Mouse (Mus musculus): ENCODE measurements around the gene Abca3. TPM values are rescaled to one million over a fixed set of nuclear protein-coding genes. Genes with fewer than 3 reads are reported as not detected.

Gene Abca3
- polyA plus RNA-seq, 1 experiment from 2014 or later: 11.9 TPM

GRCm38 (mm10) chr17:24388711-24389110 is 37.0 kb downstream of the Abca3 start:
- no peak for ATAC-seq (ENCODE audit: insufficient read depth, low FRiP score, low read depth)
- Histone ChIP-seq H3K27ac (no peak overlapping the region), H3K4me1 (no peaks in the 10 kb centered on the region; the same call in 1 of the 2 replicates), H3K9me3 (no peaks in the 10 kb centered on the region), H3K4me2 (no peak overlapping the region), H3K36me3 (0 out of 2 replicates have a peak, but pooled peaks cover 9% of the 10 kb centered on the region), H3K4me3 (replicated peaks) (no peak overlapping the region), H3K9ac (no peak overlapping the region), H3K27me3 (replicated peaks) (no peaks in the 10 kb centered on the region)
- 76% methylated on average over 5 of the region's 5 CpGs for WGBS

DNA sequence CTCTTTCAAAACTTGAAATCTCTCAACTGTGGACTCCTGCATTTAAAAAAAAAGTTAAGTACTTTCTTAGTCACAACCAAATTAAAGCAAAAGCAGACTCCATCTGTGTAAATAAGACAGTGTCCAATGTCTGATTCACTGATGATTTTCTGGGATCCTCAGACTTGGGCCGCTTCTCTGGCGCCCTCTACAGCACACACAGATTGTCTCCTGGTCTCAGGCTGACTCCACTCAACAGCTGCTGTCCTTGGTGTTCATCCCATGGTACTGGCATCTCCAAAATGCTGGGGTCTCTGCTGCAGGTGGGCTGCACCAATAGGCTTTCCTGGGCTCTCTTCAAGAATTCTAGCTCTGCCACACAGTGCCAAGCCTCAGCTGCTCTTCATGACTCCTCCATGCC is 38.1 kb downstream of the Abca3 start:
- Histone ChIP-seq H3K9me3 (no peaks in the 10 kb centered on the region), H3K9ac (no peak overlapping the region), H3K4me2 (no peak overlapping the region), H3K4me3 (replicated peaks) (no peak overlapping the region), H3K27me3 (replicated peaks) (no peaks in the 10 kb centered on the region), H3K36me3 (0 out of 2 replicates have a peak, but pooled peaks cover 9% of the 10 kb centered on the region), H3K4me1 (no peaks in the 10 kb centered on the region; the same call in 1 of the 2 replicates), H3K27ac (no peak overlapping the region)
- 6% methylated on average over 2 of the region's 2 CpGs for WGBS
- ATAC-seq (ENCODE audit: insufficient read depth, low FRiP score, low read depth): no peak

DNA sequence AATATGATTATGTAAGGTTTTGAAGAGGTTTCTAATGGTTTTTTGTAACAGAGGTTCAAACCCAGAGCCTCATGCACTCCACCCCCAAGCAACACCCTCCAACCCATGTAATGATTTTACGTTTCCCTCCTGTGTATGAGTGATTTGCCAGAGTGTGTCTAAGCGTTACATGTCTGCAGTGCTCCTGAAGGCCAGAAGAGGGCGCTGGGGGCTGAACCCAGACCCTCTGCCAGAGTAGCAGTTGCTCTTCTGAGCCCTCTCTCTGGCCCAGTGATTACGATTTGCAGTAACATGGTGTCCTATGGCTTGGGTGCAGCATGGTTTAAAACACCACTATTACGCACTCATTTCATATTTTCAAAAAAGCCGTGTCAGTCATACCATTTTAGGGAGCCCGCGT is 39.4 kb downstream of the Abca3 start:
- H3K4me3 ChIP-seq (replicated peaks): no peak overlapping the region
- H3K9me3 ChIP-seq: no peaks in the 10 kb centered on the region
- no peak for ATAC-seq (ENCODE audit: insufficient read depth, low FRiP score, low read depth)
- 62% methylated on average over 8 of the region's 8 CpGs for WGBS
- H3K27me3 ChIP-seq (replicated peaks): no peaks in the 10 kb centered on the region
- H3K4me1 ChIP-seq: no peaks in the 10 kb centered on the region; the same call in 1 of the 2 replicates
- H3K27ac ChIP-seq: no peak overlapping the region
- H3K4me2 ChIP-seq: no peak overlapping the region
- no peak overlapping the region for H3K9ac ChIP-seq
- H3K36me3 ChIP-seq: 0 out of 2 replicates have a peak, but pooled peaks cover 5% of the 10 kb centered on the region

DNA sequence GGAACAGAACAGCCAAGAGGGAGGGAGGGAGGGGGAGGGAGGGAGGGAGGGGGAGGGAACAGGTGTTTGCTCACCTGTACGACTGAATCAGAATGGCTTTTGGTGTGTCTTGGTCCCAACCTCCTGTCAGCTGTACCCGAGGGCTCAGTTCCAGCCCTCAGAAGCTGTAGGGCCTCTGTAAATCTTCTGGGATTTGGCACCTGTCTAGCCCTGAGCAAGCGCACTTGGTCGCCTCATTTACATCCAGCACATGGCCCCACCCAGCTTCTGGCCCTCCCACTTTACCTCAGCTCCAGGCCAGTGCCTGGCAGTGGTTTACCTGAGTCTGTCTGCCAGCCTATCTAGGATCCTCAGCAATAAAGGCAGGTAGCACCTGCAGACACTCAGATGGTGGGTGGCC is 41.8 kb downstream of the Abca3 start:
- ATAC-seq (ENCODE audit: insufficient read depth, low FRiP score, low read depth): peak; percentile 84
- no peaks in the 10 kb centered on the region for H3K9me3 ChIP-seq
- WGBS: 27% methylated on average over 4 of the region's 4 CpGs

GRCm38 (mm10) chr17:24394456-24394855 is 42.7 kb downstream of the Abca3 start:
- Histone ChIP-seq H3K4me1 (no peaks in the 10 kb centered on the region; the same call in 1 of the 2 replicates), H3K27me3 (replicated peaks) (no peaks in the 10 kb centered on the region), H3K36me3 (no peaks in the 10 kb centered on the region), H3K4me3 (replicated peaks) (no peak overlapping the region), H3K4me2 (no peak overlapping the region), H3K9me3 (no peaks in the 10 kb centered on the region), H3K27ac (no peak overlapping the region), H3K9ac (no peak overlapping the region)
- WGBS: 86% methylated on average over 7 of the region's 7 CpGs
- ATAC-seq (ENCODE audit: insufficient read depth, low FRiP score, low read depth): no peak

More for the DNA sequence above, 41.8 kb downstream of the Abca3 start:
- Histone ChIP-seq H3K9ac (no peak overlapping the region), H3K27me3 (replicated peaks) (no peaks in the 10 kb centered on the region), H3K27ac (peak overlapping the region; percentile 55), H3K4me3 (replicated peaks) (no peak overlapping the region), H3K4me2 (no peak overlapping the region), H3K4me1 (no peaks in the 10 kb centered on the region; the same call in 1 of the 2 replicates), H3K36me3 (no peaks in the 10 kb centered on the region)

DNA sequence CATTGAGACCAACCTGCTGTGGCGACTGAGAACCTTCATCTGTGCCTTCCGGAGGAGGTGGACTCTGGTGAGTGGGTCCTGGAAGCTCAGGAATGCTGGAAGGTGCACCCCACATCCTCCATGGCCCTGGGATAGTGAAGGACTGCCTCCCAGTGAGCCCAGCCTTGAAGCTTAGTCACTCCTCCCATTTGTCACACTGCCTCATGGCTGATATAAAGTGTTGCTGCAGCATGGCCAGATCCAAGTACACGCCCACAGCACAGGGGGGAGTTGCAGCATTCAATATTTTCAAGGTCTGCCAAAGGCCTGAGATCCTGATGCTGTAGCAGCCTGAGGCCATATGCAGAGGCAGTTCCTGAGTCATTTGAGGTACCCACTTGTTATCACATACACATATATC is 50.6 kb downstream of the Abca3 start:
- 75% methylated on average over 3 of the region's 3 CpGs for WGBS

DNA sequence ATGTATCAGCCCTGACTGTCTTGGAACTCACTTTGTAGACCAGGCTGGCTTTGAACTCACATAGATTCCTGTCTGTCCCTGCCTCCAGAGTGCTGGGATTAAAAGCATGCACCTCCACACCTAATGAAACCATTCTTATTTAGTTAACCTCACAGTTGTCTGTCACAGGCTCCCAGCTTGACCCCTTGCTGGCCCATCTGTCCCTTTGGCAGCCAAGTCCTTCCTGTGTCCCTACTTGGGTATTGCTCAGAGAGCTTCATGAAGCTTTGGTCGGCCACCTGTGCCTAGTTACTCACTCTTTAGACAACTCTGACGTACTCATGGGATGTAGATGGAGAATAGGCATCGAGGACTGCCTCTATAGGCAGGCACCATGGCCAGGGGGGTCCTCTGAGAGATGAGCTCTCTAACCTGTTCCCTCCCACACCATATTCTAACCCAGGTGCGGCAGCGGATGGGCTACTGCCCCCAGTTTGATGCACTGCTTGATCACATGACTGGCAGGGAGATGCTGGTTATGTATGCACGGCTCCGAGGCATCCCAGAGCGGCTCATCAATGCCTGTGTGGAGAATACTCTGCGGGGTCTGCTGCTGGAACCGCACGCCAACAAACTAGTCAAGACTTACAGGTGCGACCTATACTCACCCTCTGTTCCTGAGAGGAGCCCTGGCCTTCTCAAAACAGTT is 55.5 kb downstream of the Abca3 start:
- no peak overlapping the region for H3K4me2 ChIP-seq
- no peak overlapping the region for H3K4me3 ChIP-seq (replicated peaks)
- 88% methylated on average over 12 of the region's 12 CpGs for WGBS
- no peaks in the 10 kb centered on the region for H3K27me3 ChIP-seq (replicated peaks)
- ATAC-seq (ENCODE audit: insufficient read depth, low FRiP score, low read depth): no peak
- peaks cover 25% of the 10 kb centered on the region for H3K36me3 ChIP-seq
- H3K9ac ChIP-seq: no peak overlapping the region
- H3K9me3 ChIP-seq: no peaks in the 10 kb centered on the region
- H3K27ac ChIP-seq: no peak overlapping the region
- no peaks in the 10 kb centered on the region for H3K4me1 ChIP-seq

More for the DNA sequence above, 50.6 kb downstream of the Abca3 start:
- no peaks in the 10 kb centered on the region for H3K4me1 ChIP-seq
- H3K4me2 ChIP-seq: no peak overlapping the region
- peak; percentile 63; the same call in 1 of the 2 replicates for ATAC-seq (ENCODE audit: insufficient read depth, low FRiP score, low read depth)
- H3K27me3 ChIP-seq (replicated peaks): no peaks in the 10 kb centered on the region
- H3K9ac ChIP-seq: no peak overlapping the region
- no peak overlapping the region for H3K27ac ChIP-seq
- no peaks in the 10 kb centered on the region for H3K9me3 ChIP-seq
- H3K4me3 ChIP-seq (replicated peaks): no peak overlapping the region
- H3K36me3 ChIP-seq: peaks cover 6% of the 10 kb centered on the region; the same call in 1 of the 2 replicates

DNA sequence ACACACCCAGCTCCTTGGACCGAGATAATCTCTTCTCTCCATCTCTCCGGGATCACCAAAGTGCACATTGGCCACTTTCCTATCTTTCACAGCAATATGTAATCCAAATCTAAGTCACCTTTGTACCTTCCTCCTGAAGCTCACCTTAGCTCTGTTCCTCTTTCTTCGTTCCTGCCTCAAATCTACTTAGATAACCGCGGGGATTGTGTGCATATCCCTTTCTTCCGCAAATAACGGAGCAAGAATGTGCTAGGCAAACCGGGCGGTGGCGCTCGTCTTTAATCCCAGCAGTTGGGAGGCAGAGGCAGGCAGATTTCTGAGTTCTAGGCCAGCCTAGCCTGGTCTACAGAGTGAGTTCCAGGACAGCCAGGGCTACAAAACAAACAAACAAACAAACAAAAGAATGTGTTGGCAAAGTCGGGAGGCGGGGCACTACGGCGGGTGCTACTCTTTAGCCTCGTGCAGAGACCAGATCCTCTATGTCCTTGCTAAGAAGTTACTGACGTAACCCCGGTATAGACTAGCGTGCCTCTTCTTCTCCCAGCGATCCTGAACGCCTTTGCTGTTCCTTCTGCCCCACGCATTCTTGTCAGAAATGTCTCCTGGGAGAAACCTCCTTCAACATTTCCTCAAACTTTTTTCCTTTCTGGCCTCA is 61.9 kb downstream of the Abca3 start:
- H3K4me1 ChIP-seq: peaks cover 17% of the 10 kb centered on the region
- H3K27me3 ChIP-seq (replicated peaks): no peaks in the 10 kb centered on the region
- H3K27ac ChIP-seq: peak overlapping the region; percentile 95
- peaks cover 16% of the 10 kb centered on the region for H3K36me3 ChIP-seq
- peak overlapping the region; percentile 61; the same call in 1 of the 2 replicates for H3K9ac ChIP-seq
- 27% methylated on average over 22 of the region's 22 CpGs for WGBS
- H3K4me3 ChIP-seq (replicated peaks): peak overlapping the region; percentile 79
- no peaks in the 10 kb centered on the region for H3K9me3 ChIP-seq
- H3K4me2 ChIP-seq: peak overlapping the region; percentile 63
- peak; percentile 15; the same call in 1 of the 2 replicates for ATAC-seq (ENCODE audit: insufficient read depth, low FRiP score, low read depth)

DNA sequence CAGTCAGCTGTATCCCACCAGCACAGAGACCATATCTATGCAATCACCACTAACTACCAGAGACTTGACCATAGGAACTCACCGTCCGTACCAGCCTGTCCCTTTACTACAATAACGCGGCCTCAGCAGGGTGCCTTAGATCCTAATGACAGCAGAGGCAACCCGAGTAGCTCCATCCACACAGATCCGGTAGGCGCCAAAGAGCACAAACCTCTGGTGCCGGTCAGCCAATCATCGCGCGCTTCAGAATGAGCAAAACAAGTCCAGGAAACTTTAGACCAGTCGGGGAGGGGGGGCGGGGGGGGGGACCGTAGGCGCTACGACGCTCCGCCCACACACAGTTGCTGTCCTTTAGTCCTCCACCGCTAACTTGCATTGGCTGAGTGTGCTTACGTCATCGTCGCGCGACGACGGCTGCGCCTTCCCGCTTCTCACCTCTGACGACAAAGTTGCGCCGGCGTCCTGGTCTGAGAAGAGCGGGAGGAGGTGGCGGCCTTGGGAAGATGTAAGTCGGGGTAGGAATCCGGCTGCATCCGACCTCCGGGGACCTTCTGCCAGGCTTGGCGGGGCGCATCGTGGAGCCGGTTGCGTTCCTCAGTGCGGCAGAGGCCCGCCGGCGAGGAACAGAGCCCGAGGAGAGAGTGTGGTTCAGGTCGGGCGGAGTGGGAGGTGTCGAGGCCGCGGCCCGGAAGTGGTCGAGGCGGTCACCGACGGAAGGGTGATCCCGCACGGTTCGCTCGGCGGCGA is 62.7 kb downstream of the Abca3 start, which contains the start of gene Rnps1:
Rnps1 (plus strand) TSS at position 336 of the 747 bp plus-strand sequence.
- peak within 1 kb of the TSS; percentile 70 for H3K4me2 ChIP-seq
- H3K4me1 ChIP-seq: peaks cover 17% of the 10 kb centered on the region
- H3K9me3 ChIP-seq: no peaks in the 10 kb centered on the region
- peak within 1 kb of the TSS; percentile 95 for H3K27ac ChIP-seq
- peaks cover 16% of the 10 kb centered on the region for H3K36me3 ChIP-seq
- H3K27me3 ChIP-seq (replicated peaks): no peaks in the 10 kb centered on the region
- under 1% methylated on average over 63 of the region's 64 CpGs for WGBS
- H3K4me3 ChIP-seq (replicated peaks): peak within 1 kb of the TSS; percentile 79
- peak; percentile 90 for ATAC-seq (ENCODE audit: insufficient read depth, low FRiP score, low read depth)
- peak within 1 kb of the TSS; percentile 71 for H3K9ac ChIP-seq

DNA sequence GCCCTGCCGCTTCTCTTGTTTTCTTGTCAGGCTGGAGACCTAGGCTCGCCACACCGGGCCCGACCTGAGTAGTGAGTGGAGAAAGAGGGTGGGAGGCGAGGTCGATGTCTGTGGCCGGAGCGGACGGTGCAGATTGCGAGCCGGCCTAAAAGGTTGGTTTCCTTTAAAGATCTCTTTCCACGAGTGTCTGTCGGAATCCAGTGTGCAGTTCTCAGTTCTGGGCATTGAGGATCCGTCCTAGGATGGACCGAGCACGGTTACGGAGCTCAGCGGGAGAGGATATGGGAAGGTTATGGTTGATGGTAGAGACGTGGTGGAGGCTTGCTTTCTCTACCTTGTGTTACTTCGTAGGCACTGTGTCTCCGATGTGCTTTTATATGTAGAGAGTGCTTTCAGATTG is 63.3 kb downstream of the Abca3 start:
- H3K9ac ChIP-seq: peak overlapping the region; percentile 71
- under 1% methylated on average over 21 of the region's 21 CpGs for WGBS
- ATAC-seq (ENCODE audit: insufficient read depth, low FRiP score, low read depth): no peak
- H3K9me3 ChIP-seq: no peaks in the 10 kb centered on the region
- peak overlapping the region; percentile 79 for H3K4me3 ChIP-seq (replicated peaks)
- H3K4me2 ChIP-seq: peak overlapping the region; percentile 70
- peaks cover 16% of the 10 kb centered on the region for H3K36me3 ChIP-seq
- peak overlapping the region; percentile 95 for H3K27ac ChIP-seq
- peaks cover 17% of the 10 kb centered on the region for H3K4me1 ChIP-seq
- H3K27me3 ChIP-seq (replicated peaks): no peaks in the 10 kb centered on the region

GRCm38 (mm10) chr17:24416051-24416652 is 64.4 kb downstream of the Abca3 start:
- ATAC-seq (ENCODE audit: insufficient read depth, low FRiP score, low read depth): no peak
- Histone ChIP-seq H3K27me3 (replicated peaks) (no peaks in the 10 kb centered on the region), H3K4me2 (peak overlapping the region; percentile 70), H3K9ac (peak overlapping the region; percentile 71; the same call in 1 of the 2 replicates), H3K9me3 (no peaks in the 10 kb centered on the region), H3K27ac (no peak overlapping the region), H3K36me3 (peaks cover 26% of the 10 kb centered on the region), H3K4me3 (replicated peaks) (peak overlapping the region; percentile 79), H3K4me1 (peaks cover 17% of the 10 kb centered on the region)
- WGBS: 79% methylated on average over 3 of the region's 3 CpGs
